8 mouse cellular contexts compared by ENCODE assay signal in the genomic region with DNA sequence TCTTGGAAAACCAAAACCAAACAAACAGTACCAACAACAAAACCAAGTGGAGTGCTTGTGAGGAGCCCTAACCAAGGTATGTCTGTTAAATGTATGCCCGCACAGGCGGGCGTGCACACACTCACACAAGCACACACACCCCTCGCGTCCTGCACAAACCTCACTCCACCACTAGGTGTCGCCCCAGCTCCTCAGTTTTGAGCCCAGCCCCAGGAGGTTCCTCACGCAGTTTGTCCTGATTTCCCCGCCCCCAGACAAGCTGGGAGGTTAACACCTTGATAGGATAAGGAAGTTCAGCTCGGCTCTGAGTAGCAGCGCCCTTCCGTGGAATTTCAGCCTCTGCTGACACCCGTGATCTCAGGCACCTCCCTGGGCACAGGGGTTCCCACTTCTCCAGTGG. TPM values are rescaled to one million over a fixed set of nuclear protein-coding genes. Genes with fewer than 3 reads are reported as not detected.
DNase-seq lines count a peak whose midpoint lies in the region; ATAC-seq lines count a peak whose summit lies in the region.

No protein-coding gene starts in this region.

- H3K36me3 ChIP-seq in lung, embryonic 16.5 days (ENCODE audit: control insufficient read depth, insufficient read depth, low read length): no peaks in the 10 kb centered on the region

- H3K9me3 ChIP-seq in lung, embryonic 16.5 days (ENCODE audit: control insufficient read depth, low read length): 0 out of 2 replicates have a peak, but pooled peaks cover 3% of the 10 kb centered on the region

- H3K4me3 ChIP-seq in lung, embryonic 16.5 days (ENCODE audit: low read length): 0 out of 2 replicates have a peak overlapping the region, but pooled peaks have one; percentile 9

- H3K9ac ChIP-seq in lung, embryonic 16.5 days (ENCODE audit: low read length): peak overlapping the region; percentile 36; the same call in 1 of the 2 replicates

- ATAC-seq in frontal cortex, adult (ENCODE audit: low TSS enrichment): peak; percentile 75
- peak; percentile 77 to 87 for ATAC-seq in hematopoietic stem cell, adult 5-6 weeks (replicated peaks in 1 of 2; ENCODE audit: insufficient read depth in 1 of 2, low FRiP score in 2 of 2, low TSS enrichment in 1 of 2, low read depth in 1 of 2, poor library complexity in 2 of 2, severe bottlenecking in 2 of 2)
- peak; percentile 87 for ATAC-seq in lung, embryonic 16.5 days (ENCODE audit: low read depth)

- DNase-seq in Muller cell, postnatal 12 days (ENCODE audit: inconsistent ontology term): peak; percentile 81
- DNase-seq in cerebellum, adult 9-10 months: peak; percentile 52
- DNase-seq in layer of hippocampus, adult 9-11 months: peak; percentile 62
- DNase-seq in ovary, postnatal 36 days (ENCODE audit: low spot score): peak; percentile 75
- DNase-seq in thymus, postnatal 14 days: peak; percentile 71

- 0% methylated on average over 12 of the region's 12 CpGs for WGBS in lung, embryonic 16.5 days

- peaks cover 3% of the 10 kb centered on the region; the same call in 1 of the 2 replicates for H3K4me1 ChIP-seq in lung, embryonic 16.5 days (replicated peaks; ENCODE audit: control insufficient read depth, insufficient read depth, low read length)

- peak overlapping the region; percentile 42; the same call in 1 of the 2 replicates for H3K4me2 ChIP-seq in lung, embryonic 16.5 days (ENCODE audit: low read depth, low read length)

- H3K27ac ChIP-seq in lung, embryonic 16.5 days (ENCODE audit: low read length): no peak overlapping the region

- peaks cover 27% of the 10 kb centered on the region for H3K27me3 ChIP-seq in lung, embryonic 16.5 days (ENCODE audit: control insufficient read depth, insufficient read depth, low read depth, low read length)

RNA-seq across cellular contexts. Expression of a gene that starts 5.7 kb away (rescaled TPM):
- not detected in 2 replicates for total RNA-seq in hematopoietic stem cell, adult 5-6 weeks (2017)
- polyA plus RNA-seq in lung, embryonic 16.5 days (2015; fragmentation: Nextera tagmentation; extraction: Ambion mirVana): 2.9 and 3.7 TPM in 2 replicates
